Mouse (Mus musculus) ES-Bruce4 (cell line): Measurements from ENCODE around the gene Tra2a.

ENCODE experiments used
- CTCF ChIP-seq: IDR thresholded peaks from one replicate; pipeline ENCODE4 v1.8.1; 2011; ENCODE audit warnings: low read depth, low read length
- EP300 ChIP-seq: IDR thresholded peaks from 2 replicates; pipeline ENCODE4 v1.6.1; 2011; ENCODE audit warnings: low read depth, low read length; ENCODE audit not compliant: insufficient read depth
- POLR2A ChIP-seq: IDR thresholded peaks from one replicate; pipeline ENCODE4 v1.8.1; 2011; ENCODE audit warnings: low read length; ENCODE audit not compliant: insufficient read depth

DNA sequence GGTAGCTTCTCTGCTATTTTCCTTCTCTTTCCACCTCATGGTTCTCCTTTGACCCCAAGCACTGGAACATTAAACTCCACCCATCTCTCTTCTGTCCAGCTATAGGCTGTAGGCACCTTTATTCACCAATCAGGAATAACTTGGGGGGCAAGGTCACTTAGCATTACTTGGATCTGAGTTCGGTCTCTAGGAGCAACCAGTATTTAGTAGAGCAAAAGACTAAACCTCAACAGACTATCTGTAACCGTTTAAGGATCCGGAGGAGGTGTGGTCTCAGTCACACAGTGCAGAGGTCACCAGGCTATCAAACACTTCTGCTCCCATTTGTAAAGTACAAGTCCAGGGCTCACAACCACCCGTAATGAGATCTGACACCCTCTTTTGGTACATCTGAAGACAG, 3.9 kb upstream of the Tra2a start:
- TF ChIP-seq CTCF (no peak), EP300 (no peak), POLR2A (no peak)
